Mouse (Mus musculus) forebrain, embryonic 10.5 days (tissue): ENCODE measurements at regions not wholly inside any gene's neighbourhood (a gene's known extent, or its start where the extent isn't known, plus 50 kb on each side); places are given as distances from the start of the nearest gene placed in this dataset.
"Not testable (repeated sequence)": the region's sequence is repeated elsewhere in the genome, so short reads cannot be mapped to it uniquely, and the experiment has no call there.

Source experiments
- DNase-seq: peaks from one replicate; pipeline ENCODE4 v3.0.0-alpha.2; 2017; ENCODE audit warnings: low spot score; ENCODE audit errors: extremely low spot score
- H3K27ac ChIP-seq: fragments of 300-500 bp; sonication (generic); 2 replicates; pipeline ENCODE4 v1.5.1; 2016; ENCODE audit warnings: mild to moderate bottlenecking
- H3K27me3 ChIP-seq: fragments of 300-500 bp; sonication (generic); 2 replicates; pipeline ENCODE4 v1.6.1; 2016; ENCODE audit warnings: mild to moderate bottlenecking; ENCODE audit not compliant: poor library complexity, severe bottlenecking
- H3K36me3 ChIP-seq: fragments of 300-500 bp; sonication (generic); replicated peaks from 2 replicates; pipeline ENCODE4 v1.6.1; 2016; ENCODE audit warnings: mild to moderate bottlenecking, moderate library complexity
- H3K4me1 ChIP-seq: fragments of 300-500 bp; sonication (generic); 2 replicates; pipeline ENCODE4 v1.6.1; 2016
- H3K4me3 ChIP-seq: fragments of 300-500 bp; sonication (generic); 2 replicates; pipeline ENCODE4 v1.5.1; 2016; ENCODE audit warnings: mild to moderate bottlenecking, moderate library complexity
- H3K9me3 ChIP-seq: fragments of 300-500 bp; sonication (generic); 2 replicates; pipeline ENCODE4 v1.6.1; 2016; ENCODE audit warnings: mild to moderate bottlenecking, moderate library complexity
- WGBS: fragments of 180-500 bp; shearing (Covaris S2); methylation state at CpG from one replicate; pipeline ENCODE4 v1.1.7; 2016; 5-methylcytosine and 5-hydroxymethylcytosine counted together

DNA sequence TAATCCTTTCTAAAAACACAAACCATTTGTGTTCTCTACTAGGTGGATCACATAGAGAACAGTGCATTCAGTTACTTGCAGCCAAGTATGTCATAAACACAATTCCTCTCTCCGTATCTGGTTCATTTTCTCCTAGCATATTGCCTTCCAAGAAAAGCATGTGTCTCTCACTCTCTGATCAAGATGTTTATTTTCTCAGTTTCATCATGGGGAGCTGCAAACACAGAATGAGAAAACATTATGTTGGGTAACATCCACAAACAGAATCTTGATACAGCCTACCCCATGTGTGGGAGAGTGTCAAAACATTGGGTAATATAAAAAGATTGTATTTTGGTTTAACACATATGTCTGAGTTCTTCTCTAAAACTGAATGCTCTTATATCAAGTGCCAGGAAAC is 2415.2 kb upstream of the Cdh20 start:
- Histone ChIP-seq H3K4me3 (no peak overlapping the region), H3K27me3 (no peaks in the 10 kb centered on the region), H3K4me1 (no peaks in the 10 kb centered on the region), H3K27ac (no peak overlapping the region), H3K9me3 (no peaks in the 10 kb centered on the region), H3K36me3 (no peaks in the 10 kb centered on the region)
- no peak for DNase-seq
- whole genome bisulfite sequencing = 93% methylated on average over 1 of the region's 1 CpGs

GRCm38 (mm10) chr1:102357911-102358310 is 2410.4 kb upstream of the Cdh20 start:
- H3K9me3 ChIP-seq, H3K36me3 ChIP-seq, H3K27me3 ChIP-seq, DNase-seq, H3K4me1 ChIP-seq, H3K27ac ChIP-seq, H3K4me3 ChIP-seq: not testable (repeated sequence)
- 96% methylated on average over 8 of the region's 8 CpGs for WGBS

GRCm38 (mm10) chr1:102378613-102379012 is 2389.7 kb upstream of the Cdh20 start:
- Histone ChIP-seq H3K36me3 (no peaks in the 10 kb centered on the region), H3K4me3 (no peak overlapping the region), H3K4me1 (no peaks in the 10 kb centered on the region), H3K27ac (no peak overlapping the region), H3K27me3 (no peaks in the 10 kb centered on the region), H3K9me3 (no peaks in the 10 kb centered on the region)
- 55% methylated on average over 1 of the region's 1 CpGs for WGBS
- DNase-seq = no peak
